Mouse (Mus musculus): ENCODE measurements at regions not wholly inside any gene's neighbourhood (a gene's known extent, or its start where the extent isn't known, plus 50 kb on each side); places are given as distances from the start of the nearest gene placed in this dataset.

DNA sequence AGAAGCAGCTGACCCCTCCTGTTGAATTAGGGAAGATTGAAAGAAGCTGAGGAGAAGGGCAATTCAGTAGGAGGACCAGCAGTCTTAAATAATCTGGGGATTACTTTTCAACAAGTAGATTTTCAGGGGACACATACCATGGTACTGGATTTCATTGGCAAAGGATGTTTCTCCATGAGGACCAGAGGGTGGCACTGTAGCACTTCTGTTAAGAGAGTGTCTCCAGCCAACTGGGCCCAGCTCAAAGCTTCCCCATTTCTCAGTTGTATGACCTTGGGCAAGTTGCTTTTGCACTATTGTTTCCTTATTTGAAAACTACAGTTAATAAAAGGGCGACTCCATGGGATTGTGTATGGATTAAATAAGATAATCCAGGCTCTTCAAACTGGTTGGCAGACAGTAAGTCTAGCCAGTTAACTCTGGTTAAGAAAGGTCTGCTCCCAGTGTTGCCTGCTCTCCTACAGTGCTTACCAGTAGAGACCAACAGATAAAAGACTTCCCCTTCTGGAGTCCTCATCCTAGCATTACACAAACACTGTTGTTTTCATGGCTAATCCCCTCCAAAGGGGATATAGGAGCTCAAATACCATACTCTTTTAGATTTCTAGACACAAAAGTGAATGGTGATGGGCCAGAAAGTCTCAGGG lies 259.9 kb downstream of the Stim2 start:
- DNase-seq = peak in 1 of 2 experiments; percentile 38

DNA sequence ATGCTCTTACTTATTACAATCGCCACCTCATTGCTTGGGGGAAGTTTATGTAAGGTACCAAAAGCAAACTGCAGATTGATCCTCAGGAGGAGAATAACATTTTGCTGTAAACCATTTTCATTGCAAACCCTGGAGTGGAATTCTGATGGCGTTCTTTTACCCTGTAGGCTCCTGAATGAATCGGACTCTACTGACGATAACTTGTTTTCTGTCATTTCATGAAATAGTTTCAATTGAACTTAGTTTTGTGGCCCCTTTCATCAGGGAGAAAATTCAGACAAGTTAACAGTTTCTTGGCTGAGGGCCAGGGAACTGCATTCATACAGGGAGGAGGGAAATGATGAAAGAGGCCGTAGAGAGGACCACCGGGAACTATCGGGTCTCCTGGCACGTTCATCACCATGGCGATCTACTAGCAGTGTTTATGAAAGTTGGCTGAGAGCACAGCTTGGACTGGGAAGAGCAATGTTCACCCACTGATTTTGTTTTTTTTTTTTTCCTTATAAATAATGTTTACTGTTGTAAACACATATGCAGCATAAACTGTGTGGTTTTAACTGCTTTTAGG lies 266.7 kb downstream of the Stim2 start:
- no peak for DNase-seq

DNA sequence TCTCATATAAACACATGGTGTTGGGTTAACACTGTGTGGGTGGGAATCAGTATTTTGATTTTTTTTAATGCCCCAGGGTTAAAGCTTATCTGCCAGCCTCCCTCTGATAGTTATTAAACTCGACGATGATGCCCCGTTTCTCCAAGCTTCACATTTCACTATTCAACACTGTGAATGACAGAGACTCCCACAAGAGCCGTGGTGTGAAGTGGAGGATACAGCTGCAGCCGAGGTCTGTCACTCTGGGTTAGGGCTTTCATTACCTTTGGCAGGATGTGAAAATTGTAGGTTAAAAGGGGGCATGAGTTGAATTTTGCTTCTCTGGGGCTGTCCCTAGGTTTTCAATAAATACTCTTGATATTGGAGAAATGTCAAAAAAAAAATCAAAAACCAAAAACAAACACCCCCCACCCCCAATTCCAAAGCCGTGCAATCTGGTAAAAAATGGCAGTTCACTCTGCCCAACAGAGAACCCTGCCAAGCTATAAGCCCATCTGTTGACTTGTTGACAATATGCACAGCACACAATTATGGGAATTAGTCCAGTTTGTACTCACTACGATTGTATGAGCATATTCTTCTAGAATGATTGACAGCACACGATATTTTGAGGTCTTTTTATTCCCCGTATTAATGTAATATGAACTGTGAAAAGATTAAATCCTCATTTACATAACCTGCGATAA lies 269.7 kb downstream of the Stim2 start:
- DNase-seq = no peak

DNA sequence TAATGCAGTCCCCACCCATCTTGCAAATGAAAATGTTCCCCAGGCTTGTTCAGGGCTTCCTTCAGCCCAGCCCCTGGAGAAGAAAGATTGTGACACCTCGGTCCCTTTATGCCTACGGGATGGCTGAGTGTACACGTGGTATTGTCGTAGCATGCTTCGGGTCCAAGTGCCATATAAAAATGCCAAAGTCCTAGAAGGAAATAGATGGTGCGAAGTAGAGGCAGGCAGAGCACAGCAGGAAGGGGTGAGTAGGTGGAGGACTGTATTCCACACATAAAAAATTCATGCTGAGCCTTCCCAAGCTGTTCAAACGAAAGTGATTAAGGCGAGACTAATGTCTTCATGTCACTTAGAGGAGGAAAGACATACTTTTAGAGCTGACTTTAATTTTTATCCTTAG lies 281.1 kb downstream of the Stim2 start:
- DNase-seq = no peak

DNA sequence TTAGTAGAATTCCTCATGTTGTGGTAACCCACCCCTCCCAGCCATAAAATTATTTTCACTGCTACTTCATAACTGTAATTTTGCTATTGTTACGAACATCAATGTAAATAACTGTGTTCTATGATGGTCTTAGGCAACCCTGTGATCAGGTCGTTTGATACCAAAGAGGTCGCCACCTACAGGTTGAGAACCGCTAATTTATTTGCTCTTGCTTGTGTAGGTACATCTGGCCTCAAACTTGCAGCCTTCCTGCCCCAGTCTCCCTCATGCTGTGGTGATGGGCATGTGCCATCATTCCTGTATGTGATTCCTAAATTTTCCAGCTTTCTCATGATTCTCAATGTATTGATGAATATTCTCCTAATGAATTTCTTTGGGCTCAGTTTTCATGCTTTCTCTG lies 282.4 kb downstream of the Stim2 start:
- DNase-seq = no peak

DNA sequence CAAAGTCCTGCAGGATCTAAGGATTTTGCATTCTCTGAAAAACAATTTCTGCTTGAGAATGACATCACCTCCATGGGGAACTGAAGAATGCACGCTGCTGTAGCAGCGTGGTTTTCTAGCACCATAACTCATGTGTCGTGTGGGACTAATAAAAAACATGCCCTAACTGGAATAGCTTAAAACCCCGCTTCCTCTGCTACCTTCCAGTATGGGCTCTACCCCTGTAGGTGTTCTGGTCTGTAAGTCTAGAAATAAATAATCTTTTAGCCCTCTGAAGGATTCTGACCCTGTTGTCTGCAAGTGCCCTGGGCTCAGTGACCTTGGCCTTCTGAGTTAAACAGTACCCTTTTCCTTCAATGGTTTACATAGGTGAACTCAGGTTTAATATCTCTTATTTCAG lies 282.8 kb downstream of the Stim2 start:
- DNase-seq = no peak

DNA sequence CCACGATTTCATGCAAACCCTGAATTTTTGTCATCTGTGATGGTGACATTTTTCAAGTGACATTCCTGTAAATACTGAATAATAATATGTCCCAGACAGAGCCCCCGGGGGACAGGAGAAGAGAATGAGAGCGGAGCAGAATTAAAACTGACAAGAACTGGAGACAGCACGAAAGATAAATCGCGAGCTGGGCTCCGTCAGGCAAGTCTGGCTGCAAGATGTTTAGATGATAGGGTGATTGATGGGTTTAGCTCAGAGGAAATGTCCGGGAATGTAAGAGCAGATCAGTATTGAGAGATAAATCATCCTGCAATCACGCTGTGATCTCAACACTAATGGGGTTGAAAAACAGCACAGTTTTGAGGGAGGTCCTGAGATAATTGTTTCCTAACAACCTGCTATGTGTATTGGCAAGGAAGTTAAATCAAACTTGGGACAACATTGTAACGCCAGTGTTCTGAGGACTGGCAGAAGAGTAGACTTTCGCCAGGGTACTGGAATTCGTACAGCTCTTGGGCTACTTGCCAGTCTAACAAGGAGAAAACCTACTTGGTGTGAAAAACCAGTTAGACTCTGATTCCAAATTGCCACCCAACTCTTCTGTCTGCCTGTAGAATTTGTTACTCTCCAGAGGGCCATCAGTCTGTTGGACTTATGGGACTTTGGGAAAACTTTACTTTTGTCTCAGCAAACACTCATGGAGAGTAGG lies 292.2 kb downstream of the Stim2 start:
- no peak for DNase-seq

DNA sequence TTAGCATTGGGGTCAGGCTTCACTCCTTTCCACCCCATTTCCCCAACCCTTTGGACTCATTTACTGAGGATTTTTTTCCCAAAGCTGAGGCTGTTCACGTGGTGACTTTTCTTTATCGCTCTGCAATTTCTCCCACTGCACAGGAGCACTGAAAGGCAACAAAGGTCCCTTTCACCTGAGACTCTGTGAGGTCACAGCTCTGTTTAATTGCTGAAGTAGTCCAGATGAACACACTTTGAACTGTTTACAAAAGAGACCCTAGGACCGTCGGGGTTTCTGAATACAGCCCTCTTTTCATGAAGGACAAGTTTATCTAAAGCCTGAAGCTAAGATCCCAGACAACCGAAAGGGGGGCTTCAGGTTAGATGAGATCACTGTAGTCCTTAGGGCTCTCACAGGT lies 293.6 kb downstream of the Stim2 start:
- DNase-seq = no peak

DNA sequence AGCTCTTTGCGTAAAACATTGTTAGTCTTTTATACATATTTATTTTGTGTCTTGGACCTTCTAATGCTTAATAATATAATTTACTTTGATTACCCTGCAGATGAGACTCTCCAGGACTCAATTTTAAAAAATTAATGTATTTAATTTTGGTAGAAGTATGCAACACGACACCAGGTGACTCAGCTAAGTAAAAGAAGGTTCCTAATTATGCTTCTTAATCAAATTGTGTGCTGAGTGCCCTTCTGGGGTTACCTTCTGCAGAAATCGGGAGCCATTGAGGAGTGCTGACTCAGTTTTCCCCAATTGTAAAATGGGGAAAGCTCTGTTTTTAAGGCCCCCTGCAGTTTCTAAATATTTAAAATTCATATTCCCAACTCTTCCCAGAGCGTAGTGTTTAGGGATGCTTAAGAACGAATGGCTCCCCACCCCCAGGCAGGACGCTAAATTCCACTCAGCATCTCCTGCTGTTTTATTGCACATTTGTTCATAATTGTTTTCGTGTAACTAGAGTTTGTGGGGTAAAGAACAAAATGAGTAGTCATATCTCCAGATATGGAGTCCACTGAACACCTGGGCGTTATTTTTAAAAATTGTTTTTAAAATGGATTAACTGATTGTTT lies 315.5 kb downstream of the Stim2 start:
- DNase-seq = no peak

DNA sequence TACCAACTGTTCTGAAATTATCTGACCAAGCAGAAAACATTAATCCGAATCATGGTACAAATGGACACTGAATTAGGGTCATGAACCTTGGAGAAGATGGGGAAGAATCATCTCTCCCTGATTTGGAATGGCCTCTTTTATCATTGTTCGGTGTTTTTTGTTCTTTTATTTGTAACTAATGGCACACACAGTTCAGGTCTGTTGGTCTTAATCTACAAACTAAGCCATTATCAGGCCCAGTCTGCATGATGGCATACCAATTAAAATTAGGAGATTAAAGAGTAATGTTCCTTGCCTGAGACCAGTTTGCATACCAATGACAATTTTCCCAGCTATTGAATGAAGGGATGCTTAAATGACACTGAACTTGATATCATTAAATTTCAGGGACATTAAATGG lies 332.1 kb downstream of the Stim2 start:
- DNase-seq = no peak

DNA sequence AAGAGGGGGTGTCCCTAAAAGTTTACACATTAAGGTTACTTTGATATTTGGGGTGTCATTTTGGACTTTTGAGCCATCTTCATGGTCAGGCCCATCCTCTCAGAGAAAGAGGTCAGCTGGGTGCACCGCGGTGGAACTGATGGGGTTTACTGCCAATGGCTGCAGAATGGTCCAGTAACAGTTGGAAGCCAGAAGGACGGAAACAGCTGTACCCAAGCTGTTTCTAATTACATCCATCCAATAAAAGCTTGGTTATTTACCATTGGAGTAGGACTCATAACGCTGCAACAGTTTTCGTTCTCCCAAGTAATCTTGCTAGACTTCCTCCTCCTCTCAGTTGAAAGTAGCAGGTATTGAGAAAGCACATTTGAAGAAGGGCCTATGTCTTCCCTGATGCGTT lies 344.7 kb downstream of the Stim2 start:
- DNase-seq = no peak

DNA sequence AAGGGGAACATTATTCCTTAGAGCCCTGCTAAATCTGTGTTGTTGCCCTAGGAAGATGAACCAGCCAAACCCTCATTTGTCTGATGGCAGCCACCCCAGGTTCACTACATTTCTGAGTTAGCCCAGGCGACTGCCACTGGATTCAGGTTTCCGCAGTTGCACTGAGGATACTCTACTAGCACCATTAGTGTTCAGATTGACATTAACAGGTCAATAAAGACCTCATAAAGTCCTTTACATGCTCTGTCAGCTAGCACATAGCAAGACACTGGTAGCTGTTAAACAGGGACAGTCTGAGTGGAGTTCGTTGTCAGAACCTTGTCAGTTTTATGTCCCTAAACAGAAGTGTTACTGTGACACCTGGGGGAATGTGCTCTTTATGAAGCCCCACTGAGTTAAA lies 345.1 kb downstream of the Stim2 start:
- no peak for DNase-seq

DNA sequence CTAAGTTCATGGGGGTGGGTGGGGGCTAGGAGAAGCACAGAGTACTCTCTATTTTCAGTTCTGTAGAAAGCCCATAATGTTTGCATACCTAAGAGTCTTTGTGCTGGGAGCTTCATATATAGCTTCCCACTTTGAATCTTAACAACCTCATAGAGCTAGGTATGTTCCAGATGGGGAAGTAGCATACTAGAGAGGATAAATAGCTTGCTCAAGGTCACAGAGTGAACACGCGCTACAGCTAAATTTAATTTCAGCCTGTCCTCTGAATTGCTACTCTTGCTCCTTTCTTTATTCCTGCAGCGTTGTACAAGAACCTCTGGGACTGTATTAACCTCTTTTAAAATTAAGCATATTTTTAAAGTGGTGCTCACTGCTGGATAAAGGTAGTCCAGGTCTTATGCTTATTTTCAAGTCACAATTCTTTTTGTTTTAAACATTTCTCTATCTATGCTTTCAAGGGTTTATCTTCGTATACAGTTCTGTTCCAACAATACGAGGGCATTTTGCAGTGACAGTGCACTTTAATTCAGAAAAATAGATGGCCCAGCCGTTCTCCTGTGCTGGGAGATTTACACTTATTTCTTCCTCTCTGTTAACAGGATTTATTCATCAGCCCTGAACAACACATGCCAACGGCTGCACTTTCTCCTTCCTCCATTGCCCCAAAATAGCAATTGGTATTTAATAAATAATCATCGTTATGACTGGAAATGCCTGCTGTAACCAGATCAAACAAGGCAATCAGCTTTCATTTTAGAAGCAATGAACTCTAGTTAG lies 350.7 kb downstream of the Stim2 start:
- no peak for DNase-seq

DNA sequence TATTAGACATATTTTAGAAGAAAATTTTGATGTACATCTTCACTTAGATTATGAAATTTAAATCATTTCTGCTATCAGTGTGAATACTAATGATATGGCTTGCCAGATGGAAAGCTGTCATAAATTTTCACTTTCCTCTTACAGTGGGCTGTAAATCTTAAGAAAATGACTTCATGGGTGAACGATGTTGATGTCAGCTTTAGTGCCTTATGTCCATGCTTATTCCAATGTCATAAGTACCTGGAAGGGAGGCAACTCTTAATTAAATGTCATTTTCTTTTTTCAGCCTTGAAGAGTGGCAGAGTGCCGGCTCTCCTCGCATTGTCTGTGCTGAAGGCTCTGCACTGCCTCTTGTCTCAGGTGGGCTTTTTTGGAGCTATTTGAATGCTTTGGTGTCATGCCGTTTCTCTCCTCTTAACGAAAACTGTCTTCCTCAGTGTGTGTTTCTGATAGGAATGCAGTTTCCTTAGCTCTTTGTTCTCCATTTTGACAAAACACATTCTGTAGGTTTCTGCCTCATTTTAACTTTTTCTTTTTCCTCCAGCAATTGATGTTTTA lies 351.6 kb downstream of the Stim2 start:
- no peak for DNase-seq

DNA sequence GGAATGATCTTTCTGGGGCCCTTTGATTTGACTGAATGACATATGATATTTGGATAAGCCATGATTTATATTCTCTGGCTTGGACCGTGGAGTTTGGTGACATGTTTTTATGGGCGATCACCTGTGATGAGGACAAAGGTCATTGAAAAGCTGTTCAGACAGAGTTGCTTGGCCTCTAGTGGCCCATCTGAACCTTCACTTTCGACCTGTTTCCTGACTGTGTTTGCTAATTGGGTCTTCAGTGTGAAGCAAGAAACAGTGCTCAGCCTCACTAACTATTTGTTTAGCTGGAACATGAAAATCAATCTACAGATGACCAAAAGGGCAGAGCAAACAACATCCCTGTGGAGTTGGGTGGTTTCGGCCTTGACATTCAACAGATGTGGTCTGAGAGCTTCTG lies 357.8 kb downstream of the Stim2 start:
- DNase-seq = no peak

DNA sequence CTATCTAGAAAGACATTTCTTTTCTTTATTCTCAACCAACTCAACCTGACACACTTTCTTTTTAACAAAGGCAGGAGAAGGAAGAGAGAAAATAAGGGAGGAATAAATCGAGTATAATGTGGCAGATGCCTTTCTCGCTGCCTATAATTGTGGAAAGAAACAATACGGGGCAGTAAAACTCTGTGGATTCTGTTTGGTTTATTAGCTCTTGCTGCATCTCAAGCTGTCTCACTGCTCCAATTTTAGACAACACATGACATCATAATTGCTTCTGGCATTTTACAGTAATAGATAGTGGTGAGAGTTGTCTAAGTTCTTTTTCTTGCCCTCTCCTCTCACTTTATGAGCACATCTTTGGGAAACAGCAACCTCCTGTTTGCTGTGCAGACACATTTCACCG lies 359.2 kb downstream of the Stim2 start:
- no peak for DNase-seq

DNA sequence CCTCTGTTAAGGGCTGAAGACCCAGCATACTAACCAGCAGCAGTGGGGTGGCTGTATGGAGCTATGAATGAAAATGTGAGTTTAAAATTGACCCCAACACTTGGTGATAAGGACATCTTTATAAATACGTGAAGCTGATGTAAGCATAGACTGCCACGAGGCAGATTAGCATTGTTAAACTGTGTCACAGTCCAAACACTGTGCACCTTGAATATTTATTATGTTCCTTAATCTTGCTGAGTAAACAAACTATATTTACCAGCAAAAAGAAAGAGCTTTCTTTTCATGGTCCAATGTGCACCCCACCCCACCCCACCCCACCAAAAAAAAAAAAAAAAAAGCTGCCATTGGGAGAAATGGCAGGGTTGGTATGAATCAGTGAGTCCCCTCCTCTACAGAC lies 359.9 kb downstream of the Stim2 start:
- no peak for DNase-seq

Data from adrenal gland, postnatal 36 days (tissue).